Mouse (Mus musculus) lung, postnatal 4 days (tissue): ENCODE measurements around the gene Ccdc194.

ENCODE experiments used
- DNase-seq, 2 experiments: peaks; one replicate each; pipeline ENCODE4 v3.0.0; 2021

The Ccdc194 gene

GRCm38 (mm10) chr8:71507589-71508104 lies 17.9 kb downstream of the Ccdc194 start:
- DNase-seq: peak; percentile 73 to 90

DNA sequence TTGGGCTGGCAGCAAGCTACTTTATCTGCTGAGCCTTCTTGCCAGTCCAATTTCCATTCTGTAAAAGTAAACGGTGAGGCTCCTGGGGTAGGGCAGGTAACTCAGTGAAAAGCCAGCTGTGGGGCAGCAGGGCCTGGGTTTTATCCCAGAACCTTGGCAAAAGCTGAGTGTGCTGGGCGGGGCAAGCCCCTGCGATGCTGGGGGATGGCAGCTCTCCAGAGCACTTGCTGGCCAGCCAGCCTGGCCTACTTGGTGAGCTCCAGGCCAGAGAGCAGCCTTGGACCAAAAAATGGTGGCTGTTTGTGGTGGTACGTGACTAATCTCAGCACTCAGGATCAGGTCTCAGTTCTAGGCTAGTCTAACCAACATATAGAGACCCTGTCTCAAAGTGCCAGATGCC lies 19.5 kb downstream of the Ccdc194 start:
- peak in 1 of 2 experiments; percentile 18 for DNase-seq

DNA sequence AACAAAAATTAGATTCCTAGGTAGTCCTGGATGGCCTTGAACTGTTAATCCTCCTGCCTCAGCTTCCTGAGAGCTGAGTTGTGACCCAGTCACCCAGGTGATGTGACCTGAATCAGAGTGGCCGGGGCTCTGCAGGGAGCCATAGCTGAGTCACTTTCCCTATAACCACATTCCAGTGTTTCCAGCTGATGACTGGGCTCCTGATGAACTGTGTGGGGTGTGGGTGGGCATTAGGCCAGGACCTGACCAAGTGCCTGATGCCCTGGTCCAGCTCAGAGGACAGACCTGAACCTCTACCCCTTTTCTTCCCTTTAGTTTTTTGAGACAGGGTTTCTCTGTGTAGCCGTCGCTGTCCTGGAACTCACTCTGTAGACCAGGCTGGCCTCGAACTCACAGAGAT lies 20.2 kb downstream of the Ccdc194 start:
- DNase-seq: peak in 1 of 2 experiments; percentile 22

GRCm38 (mm10) chr8:71504349-71504748 lies 21.2 kb downstream of the Ccdc194 start:
- DNase-seq: no peak

- peak; percentile 54 to 81 for DNase-seq
Observed at GRCm38 (mm10) chr8:71498816-71499690, 26.5 kb downstream of the Ccdc194 start.

DNA sequence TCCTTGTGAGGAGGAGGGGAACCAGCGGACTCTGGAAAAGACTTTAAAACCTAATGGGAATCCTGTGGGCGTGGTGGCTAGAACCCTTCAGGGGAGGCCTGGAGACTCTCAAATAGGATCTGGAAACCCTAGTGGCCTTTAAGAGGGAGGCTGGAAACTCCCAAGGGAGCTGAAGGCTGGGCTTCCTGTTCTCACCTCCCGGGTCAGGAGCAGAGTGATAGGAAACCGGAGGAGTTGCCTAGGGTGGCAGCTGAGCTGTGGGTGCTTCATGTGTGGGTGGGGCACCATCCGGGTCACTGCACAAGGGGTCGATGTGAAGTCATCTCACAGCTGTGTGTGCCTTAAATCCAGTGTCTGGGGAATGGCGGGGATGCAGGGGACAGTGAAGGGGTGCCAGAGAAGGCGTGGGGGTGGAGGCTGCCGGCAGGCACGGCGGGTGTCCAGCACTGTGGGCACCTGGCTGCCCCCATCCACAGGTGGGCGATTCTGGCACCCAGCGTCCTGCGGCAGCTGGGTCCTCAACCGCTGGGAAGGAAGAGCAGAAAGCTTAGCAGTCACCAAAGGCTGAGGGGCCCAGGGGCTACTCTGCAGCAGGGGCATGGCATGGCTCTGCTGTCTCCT lies 27.5 kb downstream of the Ccdc194 start:
- peak; percentile 51 to 76 for DNase-seq

DNA sequence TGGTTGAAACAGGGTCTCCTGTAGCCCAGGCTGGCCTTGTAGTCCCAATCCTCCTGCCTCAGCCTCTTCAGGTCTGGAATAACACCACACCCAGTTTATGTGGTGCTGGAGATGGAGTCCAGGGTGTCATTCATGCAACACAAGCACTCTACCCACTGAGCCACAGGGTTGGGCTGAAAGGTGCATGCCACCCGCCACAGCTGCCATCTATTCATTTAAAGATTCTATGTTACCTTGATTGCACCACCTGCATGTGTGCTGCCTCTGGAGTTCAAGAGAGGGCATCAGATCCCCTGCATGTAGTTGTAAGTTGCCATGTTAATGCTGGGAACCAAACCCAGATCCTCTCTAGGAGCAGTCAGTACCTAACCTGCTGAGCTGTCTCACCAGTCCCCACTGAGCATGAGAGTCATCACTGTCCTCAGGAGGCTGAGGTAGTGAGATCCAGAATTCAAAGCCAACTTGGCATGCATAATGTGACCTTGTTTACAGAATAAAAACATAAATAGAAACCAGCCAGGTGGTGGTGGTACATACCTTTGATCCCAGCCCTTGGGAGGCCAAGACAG lies 28.4 kb downstream of the Ccdc194 start:
- no peak for DNase-seq

GRCm38 (mm10) chr8:71496481-71496880 lies 29.0 kb downstream of the Ccdc194 start:
- peak; percentile 92 to 96 for DNase-seq

DNA sequence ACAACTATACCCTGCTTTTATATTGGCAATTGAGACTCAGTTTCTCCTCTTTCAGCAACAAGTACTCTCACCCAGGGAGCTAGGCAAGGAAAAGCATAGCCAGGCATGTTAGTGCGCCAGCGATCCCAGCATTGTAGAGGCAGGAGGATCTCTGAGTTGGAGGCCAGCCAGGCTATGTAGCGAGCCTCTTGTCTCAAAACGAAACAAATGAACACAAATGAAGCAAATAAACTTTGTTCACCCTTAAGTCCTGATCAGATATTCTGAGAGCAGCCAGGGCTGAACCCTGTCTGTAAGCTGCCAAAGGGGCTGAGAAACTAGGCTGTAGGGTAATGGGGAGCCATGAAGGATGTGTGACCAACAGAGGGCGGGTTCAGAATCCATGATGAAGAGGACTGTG lies 29.7 kb downstream of the Ccdc194 start:
- peak in 1 of 2 experiments; percentile 31 for DNase-seq

DNA sequence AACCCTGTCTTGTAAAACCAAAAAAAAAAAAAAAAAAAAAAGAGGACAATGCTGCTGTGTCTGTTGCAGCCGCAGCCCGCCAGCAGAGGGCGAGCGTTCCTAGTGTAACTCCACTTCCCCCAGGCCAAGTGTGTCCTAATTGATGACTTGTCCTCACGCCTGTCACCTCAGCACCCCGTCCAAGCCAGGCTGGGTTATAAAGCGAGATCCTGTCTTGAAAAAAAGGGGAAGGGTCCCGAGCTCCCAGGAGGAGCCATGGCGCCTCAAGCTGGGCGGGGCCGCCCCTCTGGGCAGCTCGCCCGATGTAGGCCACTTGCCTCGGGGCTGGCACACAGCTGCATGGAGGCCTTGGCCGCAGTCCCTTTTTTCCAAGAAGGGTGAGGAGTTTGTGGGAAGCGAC lies 30.5 kb downstream of the Ccdc194 start:
- peak; percentile 89 to 92 for DNase-seq

- DNase-seq: peak; percentile 90 to 93
Observed at GRCm38 (mm10) chr8:71488454-71488853, 37.1 kb downstream of the Ccdc194 start.

DNA sequence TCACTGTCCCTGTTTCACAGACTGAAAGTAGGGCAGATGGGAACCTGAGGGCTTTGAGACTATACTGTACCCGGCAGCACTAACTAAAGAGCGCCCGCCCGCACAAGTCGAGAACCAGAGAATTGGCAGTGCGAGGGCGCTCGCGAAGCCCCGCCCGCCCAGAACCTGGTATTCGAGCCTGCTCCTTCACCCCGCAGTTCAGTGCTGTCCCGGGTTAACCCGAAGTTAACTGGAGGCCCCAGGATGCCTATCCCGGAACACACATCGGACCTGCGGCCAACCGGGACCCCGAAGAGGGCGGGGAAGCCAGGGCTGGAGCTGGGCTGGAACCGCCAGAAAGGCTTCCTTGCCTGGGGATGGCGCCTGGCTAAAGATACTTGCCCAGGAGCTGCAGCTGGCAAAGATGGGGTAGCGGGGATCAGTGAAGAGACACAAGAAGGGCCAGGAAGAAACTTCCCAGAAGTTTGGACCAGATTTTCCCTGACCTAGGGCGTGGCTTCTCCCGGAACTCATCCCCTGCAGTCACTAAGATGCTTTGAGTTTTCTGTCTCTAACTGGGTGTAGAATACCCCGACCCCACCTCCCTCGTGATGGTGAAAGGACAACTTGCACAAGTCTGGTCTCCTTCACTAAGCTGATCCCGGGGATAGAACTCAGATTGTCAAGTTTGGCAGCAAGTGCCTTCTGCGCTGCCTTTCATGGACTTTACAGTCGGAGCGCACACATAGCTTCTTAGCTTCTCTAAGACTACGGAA lies 37.6 kb downstream of the Ccdc194 start, which contains the start of gene Gtpbp3:
Gene Gtpbp3 (plus strand): TSS at position 413 of the 755 bp plus-strand sequence.
- peak; percentile 86 to 89 for DNase-seq

GRCm38 (mm10) chr8:71486136-71486529 lies 39.4 kb downstream of the Ccdc194 start:
- no peak for DNase-seq

DNA sequence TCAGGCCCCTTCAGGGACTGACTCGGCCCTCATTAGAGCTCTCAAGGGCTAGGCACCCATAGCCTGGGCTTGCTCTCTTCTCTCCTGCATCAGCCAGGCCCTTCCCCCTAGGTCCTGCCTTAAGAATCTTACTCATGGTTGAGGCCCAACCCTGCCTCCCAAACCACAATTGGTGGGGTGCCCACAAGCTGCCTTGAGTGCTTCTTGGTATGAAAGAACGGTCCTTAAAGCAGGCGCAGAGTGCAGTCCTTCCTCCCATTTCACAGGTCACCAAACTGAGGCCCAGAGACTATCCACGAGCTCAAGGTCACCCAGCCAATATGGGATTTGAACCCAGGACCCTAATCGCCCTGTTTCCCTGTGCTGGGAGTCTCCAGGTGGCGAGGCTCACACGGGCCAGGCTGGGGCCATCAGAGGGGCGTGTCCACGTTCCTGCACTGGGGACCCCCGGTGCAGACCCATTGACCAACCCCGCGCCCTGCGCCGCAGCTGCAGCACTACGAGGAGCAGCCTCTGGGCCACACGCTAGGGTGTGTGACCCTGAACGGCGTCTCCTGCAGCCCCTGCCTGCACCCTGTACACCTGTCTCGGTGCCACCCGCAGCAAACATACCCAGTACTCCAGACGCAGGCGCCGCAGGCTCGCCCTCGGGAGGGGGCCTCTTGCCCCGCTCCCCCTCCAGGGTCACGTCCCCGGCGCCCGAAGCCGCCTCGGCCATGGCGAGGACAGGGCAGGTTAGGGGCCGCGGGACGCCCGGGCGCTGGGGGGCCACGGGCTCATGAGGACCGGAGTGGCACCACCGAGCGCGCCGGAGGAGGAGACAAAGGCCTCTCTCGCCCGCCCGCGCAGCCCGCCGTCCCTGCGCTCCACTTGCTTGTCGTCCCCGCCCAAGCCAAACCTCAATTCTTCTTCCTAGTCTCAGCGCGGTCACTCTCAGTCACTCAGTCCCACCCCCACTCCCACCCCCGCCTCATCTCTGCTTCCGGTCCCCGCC lies 40.1 kb downstream of the Ccdc194 start, which contains the start of gene Ano8:
Gene Ano8 (minus strand): TSS at position 822 of the 994 bp plus-strand sequence.
- peak; percentile 87 to 90 for DNase-seq

DNA sequence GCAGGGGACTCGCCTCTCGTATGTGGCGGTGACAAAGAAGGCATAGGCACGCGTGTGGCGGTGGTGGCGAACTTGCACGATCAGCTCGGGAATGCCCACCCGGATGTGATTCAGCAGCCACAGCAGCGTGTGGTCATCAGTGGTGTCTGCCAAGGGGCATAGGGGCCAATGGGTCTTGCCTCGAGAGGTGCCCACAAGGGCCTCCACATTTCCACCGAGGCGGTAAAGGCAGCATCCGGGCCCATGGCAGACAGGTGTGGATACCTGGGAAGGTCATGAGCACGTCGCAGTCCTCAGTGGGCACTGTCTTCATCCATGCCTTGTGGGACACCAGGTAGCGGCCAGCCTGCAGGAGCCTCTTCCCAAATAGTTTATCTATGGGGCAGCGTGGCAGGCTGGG lies 40.8 kb downstream of the Ccdc194 start:
- no peak for DNase-seq

GRCm38 (mm10) chr8:71483932-71484331 lies 41.6 kb downstream of the Ccdc194 start:
- DNase-seq: peak; percentile 36 to 59

- DNase-seq: no peak
Observed at GRCm38 (mm10) chr8:71478943-71479342, 46.6 kb downstream of the Ccdc194 start.

GRCm38 (mm10) chr8:71477196-71477845 lies 48.2 kb downstream of the Ccdc194 start:
- DNase-seq: peak in 1 of 2 experiments; percentile 38

- peak; percentile 84 to 93 for DNase-seq
Observed at GRCm38 (mm10) chr8:71476099-71476940, 49.2 kb downstream of the Ccdc194 start.

DNA sequence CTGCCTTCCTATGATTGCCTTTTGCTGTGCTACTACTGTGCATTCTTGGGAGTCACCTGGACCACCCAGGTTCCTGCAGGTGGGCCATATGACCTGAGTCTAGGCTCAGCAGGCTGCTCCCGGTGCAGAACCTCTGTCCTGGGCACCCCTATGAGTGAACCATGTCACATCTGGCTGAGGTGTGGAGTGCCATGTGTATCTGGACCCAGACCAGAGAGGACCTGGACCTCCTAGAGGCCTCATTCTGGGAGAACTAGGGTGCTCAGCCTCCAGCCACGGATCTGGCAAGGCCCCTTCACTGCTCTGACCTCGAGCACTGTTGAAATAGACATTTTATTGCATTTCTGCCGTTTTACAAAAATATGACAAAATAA lies 49.8 kb downstream of the Ccdc194 start:
- DNase-seq: no peak
